Mouse (Mus musculus): ENCODE results near the gene Fbxw10. TPM values are rescaled to one million over a fixed set of nuclear protein-coding genes. Genes with fewer than 3 reads are reported as not detected.

The Fbxw10 gene
- polyA plus RNA-seq, 1 experiment = not detected

DNA sequence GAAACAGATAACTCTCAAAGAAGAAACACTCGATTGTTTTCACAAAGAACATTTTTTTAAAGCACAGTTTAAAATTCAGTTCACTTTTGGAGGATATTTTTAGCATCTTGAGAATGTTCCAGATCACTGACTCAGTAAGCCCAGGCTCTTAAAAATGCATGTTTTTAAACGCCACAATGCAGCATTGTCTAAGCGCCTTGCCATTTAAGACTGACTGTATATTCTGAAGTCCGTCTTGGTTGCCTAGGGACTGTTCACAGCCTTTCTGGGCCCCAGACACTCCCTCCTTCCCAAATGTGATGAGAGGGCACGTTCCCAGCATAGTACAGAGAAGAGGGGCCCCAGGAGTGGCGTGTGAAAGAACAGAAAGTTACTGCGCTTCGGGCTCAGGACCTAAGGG is 64.5 kb downstream of the Fbxw10 start:
- H3K4me2 ChIP-seq (ENCODE audit: low read depth) = no peak overlapping the region
- no peaks in the 10 kb centered on the region for H3K79me2 ChIP-seq (ENCODE audit: control insufficient read depth, insufficient read depth)
- no peak overlapping the region for H3ac ChIP-seq (ENCODE audit: control insufficient read depth, insufficient read length)
- no peak for TF ChIP-seq POLR2A (IDR thresholded peaks at IDR 0.05; ENCODE audit: insufficient read length, low read depth)
- no peak for TF ChIP-seq TCF12 (IDR thresholded peaks at IDR 0.05; ENCODE audit: insufficient read depth, poor library complexity, severe bottlenecking)
- no peak for TF ChIP-seq SRF (IDR thresholded peaks at IDR 0.05; ENCODE audit: control insufficient read depth, insufficient read length, low read depth)
- no peaks in the 10 kb centered on the region for H3K36me3 ChIP-seq (ENCODE audit: control insufficient read depth, insufficient read depth)
- no peak overlapping the region for H3K4me3 ChIP-seq
- H3K27me3 ChIP-seq (ENCODE audit: control insufficient read depth, insufficient read depth, insufficient read length) = peaks cover 3% of the 10 kb centered on the region

DNA sequence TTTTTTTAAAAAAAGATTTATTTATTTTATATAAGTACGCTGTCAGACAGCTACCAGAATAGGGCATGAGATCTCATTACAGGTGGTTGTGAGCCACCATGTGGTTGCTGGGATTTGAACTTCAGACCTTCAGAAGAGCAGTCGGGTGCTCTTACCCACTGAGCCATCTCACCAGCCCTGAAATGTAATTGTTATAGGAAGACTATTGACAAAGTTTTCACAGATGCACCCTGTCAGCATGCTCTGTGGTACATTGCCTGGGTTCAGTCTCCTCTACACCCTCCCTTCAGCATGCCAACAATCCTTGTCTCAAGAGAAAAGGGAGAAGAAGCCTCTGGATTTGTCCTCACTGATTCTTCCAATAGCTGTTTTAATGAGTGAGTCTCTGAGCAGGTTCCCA is 66.3 kb downstream of the Fbxw10 start:
- TF ChIP-seq SRF (IDR thresholded peaks at IDR 0.05; ENCODE audit: control insufficient read depth, insufficient read length, low read depth) = no peak
- Histone ChIP-seq H3K27me3 (ENCODE audit: control insufficient read depth, insufficient read depth, insufficient read length) (peaks cover 11% of the 10 kb centered on the region), H3K4me3 (no peak overlapping the region), H3ac (ENCODE audit: control insufficient read depth, insufficient read length) (no peak overlapping the region), H3K79me2 (ENCODE audit: control insufficient read depth, insufficient read depth) (no peaks in the 10 kb centered on the region), H3K4me2 (ENCODE audit: low read depth) (no peak overlapping the region), H3K36me3 (ENCODE audit: control insufficient read depth, insufficient read depth) (no peaks in the 10 kb centered on the region)

DNA sequence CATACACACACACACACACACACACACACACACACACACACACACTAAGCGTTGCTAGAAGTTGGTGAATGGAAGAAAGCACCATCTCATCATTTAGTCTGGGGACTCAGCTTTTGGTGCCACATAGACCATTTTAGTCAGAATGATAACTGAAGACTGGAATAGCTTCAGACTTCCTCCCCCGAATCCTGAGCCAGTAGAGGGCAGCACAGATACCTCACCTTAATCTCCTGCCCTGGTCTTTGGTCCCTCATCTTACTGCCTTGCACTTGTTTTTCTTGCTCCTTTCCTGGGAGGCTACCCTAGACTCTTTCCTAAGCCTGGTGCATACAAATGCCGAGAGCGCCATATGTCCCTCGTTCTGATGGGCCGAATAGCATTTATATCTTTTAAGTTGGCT is 67.7 kb downstream of the Fbxw10 start:
- no peaks in the 10 kb centered on the region for H3K36me3 ChIP-seq (ENCODE audit: control insufficient read depth, insufficient read depth)
- no peak overlapping the region for H3ac ChIP-seq (ENCODE audit: control insufficient read depth, insufficient read length)
- H3K4me2 ChIP-seq (ENCODE audit: low read depth) = no peak overlapping the region
- no peaks in the 10 kb centered on the region for H3K79me2 ChIP-seq (ENCODE audit: control insufficient read depth, insufficient read depth)
- H3K4me3 ChIP-seq = no peak overlapping the region
- TF ChIP-seq MYOG (IDR thresholded peaks at IDR 0.05; ENCODE audit: control insufficient read depth in 1 of 3, insufficient read depth in 1 of 3, insufficient read length in 2 of 3, low read depth in 2 of 3) (no peak), TCF3 (IDR thresholded peaks at IDR 0.05; ENCODE audit: insufficient read length, low read depth) (no peak), MAX (IDR thresholded peaks at IDR 0.05; ENCODE audit: low read depth) (no peak), TCF12 (IDR thresholded peaks at IDR 0.05; ENCODE audit: insufficient read depth, poor library complexity, severe bottlenecking) (no peak), MYOD1 (IDR thresholded peaks at IDR 0.05; ENCODE audit: control insufficient read depth in 1 of 3, insufficient read length in 2 of 3, low read depth in 2 of 3) (no peak), REST (IDR thresholded peaks at IDR 0.05; ENCODE audit: insufficient read depth, insufficient read length) (no peak), CEBPB (IDR thresholded peaks at IDR 0.05; ENCODE audit: insufficient read depth, poor library complexity, severe bottlenecking) (no peak), E2F4 (IDR thresholded peaks at IDR 0.05; ENCODE audit: insufficient read depth) (no peak), POLR2AphosphoS2 (IDR thresholded peaks at IDR 0.05; ENCODE audit: insufficient read length, low read depth) (no peak), POLR2A (IDR thresholded peaks at IDR 0.05; ENCODE audit: insufficient read length, low read depth) (no peak), SRF (IDR thresholded peaks at IDR 0.05; ENCODE audit: control insufficient read depth, insufficient read length, low read depth) (no peak), USF1 (IDR thresholded peaks at IDR 0.05; ENCODE audit: low read depth) (no peak)
- H3K27me3 ChIP-seq (ENCODE audit: control insufficient read depth, insufficient read depth, insufficient read length) = peaks cover 11% of the 10 kb centered on the region

DNA sequence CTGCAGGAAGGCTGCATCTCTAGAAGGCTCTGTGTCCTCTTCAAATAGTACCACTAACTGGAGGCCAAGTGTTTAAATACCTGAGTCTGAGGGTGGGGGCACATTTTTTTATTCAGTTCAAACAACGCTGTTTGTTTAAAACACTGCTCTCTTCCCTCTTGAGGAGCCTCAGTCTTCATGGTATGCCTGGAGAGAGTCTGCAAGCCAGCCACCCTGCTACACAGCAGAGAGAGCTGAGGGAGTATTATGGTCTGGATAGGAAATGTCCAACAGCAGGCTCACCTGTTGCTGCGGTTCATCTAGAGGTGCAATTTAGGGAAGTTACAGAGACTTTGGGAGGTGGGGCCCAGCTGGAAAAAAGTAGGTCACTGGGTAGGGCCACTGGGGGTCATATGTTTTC is 68.6 kb downstream of the Fbxw10 start:
- Histone ChIP-seq H3K36me3 (ENCODE audit: control insufficient read depth, insufficient read depth) (no peaks in the 10 kb centered on the region), H3K4me2 (ENCODE audit: low read depth) (no peak overlapping the region), H3K27me3 (ENCODE audit: control insufficient read depth, insufficient read depth, insufficient read length) (peaks cover 11% of the 10 kb centered on the region), H3ac (ENCODE audit: control insufficient read depth, insufficient read length) (no peak overlapping the region), H3K79me2 (ENCODE audit: control insufficient read depth, insufficient read depth) (no peaks in the 10 kb centered on the region), H3K4me3 (no peak overlapping the region)
- no peak for TF ChIP-seq POLR2A (IDR thresholded peaks at IDR 0.05; ENCODE audit: insufficient read length, low read depth)
- TF ChIP-seq REST (IDR thresholded peaks at IDR 0.05; ENCODE audit: insufficient read depth, insufficient read length) = no peak
- no peak for TF ChIP-seq MYOD1 (IDR thresholded peaks at IDR 0.05; ENCODE audit: control insufficient read depth in 1 of 3, insufficient read length in 2 of 3, low read depth in 2 of 3)
- no peak for TF ChIP-seq USF1 (IDR thresholded peaks at IDR 0.05; ENCODE audit: low read depth)
- no peak for TF ChIP-seq TCF3 (IDR thresholded peaks at IDR 0.05; ENCODE audit: insufficient read length, low read depth)
- TF ChIP-seq MYOG (IDR thresholded peaks at IDR 0.05; ENCODE audit: control insufficient read depth in 1 of 3, insufficient read depth in 1 of 3, insufficient read length in 2 of 3, low read depth in 2 of 3) = no peak
- TF ChIP-seq TCF12 (IDR thresholded peaks at IDR 0.05; ENCODE audit: insufficient read depth, poor library complexity, severe bottlenecking) = no peak
- no peak for TF ChIP-seq MAX (IDR thresholded peaks at IDR 0.05; ENCODE audit: low read depth)
- no peak for TF ChIP-seq CEBPB (IDR thresholded peaks at IDR 0.05; ENCODE audit: insufficient read depth, poor library complexity, severe bottlenecking)
- no peak for TF ChIP-seq POLR2AphosphoS2 (IDR thresholded peaks at IDR 0.05; ENCODE audit: insufficient read length, low read depth)
- no peak for TF ChIP-seq E2F4 (IDR thresholded peaks at IDR 0.05; ENCODE audit: insufficient read depth)
- no peak for TF ChIP-seq SRF (IDR thresholded peaks at IDR 0.05; ENCODE audit: control insufficient read depth, insufficient read length, low read depth)

DNA sequence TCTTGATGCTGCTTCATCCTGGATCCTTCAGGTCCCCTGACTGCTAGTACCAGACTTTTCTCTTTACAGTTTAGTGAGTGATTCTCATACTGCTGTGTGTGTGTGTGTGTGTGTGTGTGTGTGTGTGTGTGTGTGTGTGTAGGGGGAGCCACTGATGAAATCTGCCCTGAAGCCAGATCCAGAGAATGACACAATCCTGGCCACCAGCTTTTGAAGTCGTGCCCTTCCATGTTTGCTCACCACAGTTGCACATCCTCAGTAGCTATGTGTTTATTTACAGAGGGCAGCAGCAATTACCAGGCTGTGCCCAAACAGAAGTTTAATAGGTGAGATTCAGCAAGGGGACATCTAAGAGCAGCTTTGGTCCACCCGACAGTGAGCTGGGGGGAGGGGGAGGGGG is 69.9 kb downstream of the Fbxw10 start:
- TF ChIP-seq POLR2A (IDR thresholded peaks at IDR 0.05; ENCODE audit: insufficient read length, low read depth) = no peak
- no peak for TF ChIP-seq POLR2AphosphoS2 (IDR thresholded peaks at IDR 0.05; ENCODE audit: insufficient read length, low read depth)
- no peak for TF ChIP-seq MYOD1 (IDR thresholded peaks at IDR 0.05; ENCODE audit: control insufficient read depth in 1 of 3, insufficient read length in 2 of 3, low read depth in 2 of 3)
- no peak for TF ChIP-seq E2F4 (IDR thresholded peaks at IDR 0.05; ENCODE audit: insufficient read depth)
- TF ChIP-seq MAX (IDR thresholded peaks at IDR 0.05; ENCODE audit: low read depth) = no peak
- no peak overlapping the region for H3K4me2 ChIP-seq (ENCODE audit: low read depth)
- no peak overlapping the region for H3ac ChIP-seq (ENCODE audit: control insufficient read depth, insufficient read length)
- no peaks in the 10 kb centered on the region for H3K36me3 ChIP-seq (ENCODE audit: control insufficient read depth, insufficient read depth)
- no peaks in the 10 kb centered on the region for H3K79me2 ChIP-seq (ENCODE audit: control insufficient read depth, insufficient read depth)
- peaks cover 11% of the 10 kb centered on the region for H3K27me3 ChIP-seq (ENCODE audit: control insufficient read depth, insufficient read depth, insufficient read length)
- H3K4me3 ChIP-seq = no peak overlapping the region

All from myocyte (in vitro differentiated cells).